Mouse (Mus musculus) layer of hippocampus, adult 9-11 months (tissue): ENCODE data around the gene 4930519P11Rik.
A peak's percentile ranks its signal among the peaks of the same experiment; 100 is the strongest.

ENCODE experiments used
- DNase-seq: peaks from one replicate; pipeline ENCODE4 v3.0.0; 2022

Gene 4930519P11Rik

GRCm38 (mm10) chr2:154632203-154632780 lies 19.1 kb upstream of the 4930519P11Rik start:
- DNase-seq, result no peak

- peak; percentile 33 for DNase-seq
These were observed 17.3 kb upstream of the 4930519P11Rik start for GRCm38 (mm10) chr2:154630531-154630930.

GRCm38 (mm10) chr2:154624137-154624536 lies 10.9 kb upstream of the 4930519P11Rik start:
- DNase-seq, result no peak

GRCm38 (mm10) chr2:154621684-154622083 lies 8.4 kb upstream of the 4930519P11Rik start:
- no peak for DNase-seq

- no peak for DNase-seq
These were observed 3.8 kb upstream of the 4930519P11Rik start for GRCm38 (mm10) chr2:154617061-154617460.

GRCm38 (mm10) chr2:154615674-154616073 lies 2.4 kb upstream of the 4930519P11Rik start:
- DNase-seq, result no peak

GRCm38 (mm10) chr2:154614841-154615576 lies 1.8 kb upstream of the 4930519P11Rik start:
- DNase-seq, result no peak

- DNase-seq, result no peak
These were observed 4.0 kb downstream of the 4930519P11Rik start for GRCm38 (mm10) chr2:154609050-154609767.

- DNase-seq, result no peak
These were observed 6.3 kb downstream of the 4930519P11Rik start for GRCm38 (mm10) chr2:154606965-154607364.

GRCm38 (mm10) chr2:154604156-154604555 lies 9.1 kb downstream of the 4930519P11Rik start:
- DNase-seq, result no peak

- peak; percentile 99 for DNase-seq
These were observed 9.5 kb downstream of the 4930519P11Rik start, which contains the start of gene Pxmp4 for GRCm38 (mm10) chr2:154603638-154604153. Gene Pxmp4 (minus strand): TSS chr2:154603708.

- no peak for DNase-seq
These were observed 10.1 kb downstream of the 4930519P11Rik start for GRCm38 (mm10) chr2:154603007-154603637.

GRCm38 (mm10) chr2:154601324-154601723 lies 11.9 kb downstream of the 4930519P11Rik start:
- no peak for DNase-seq

- no peak for DNase-seq
These were observed 12.7 kb downstream of the 4930519P11Rik start for GRCm38 (mm10) chr2:154600586-154600985.

- DNase-seq, result no peak
These were observed 15.8 kb downstream of the 4930519P11Rik start for GRCm38 (mm10) chr2:154597399-154597798.

GRCm38 (mm10) chr2:154595775-154596174 lies 17.5 kb downstream of the 4930519P11Rik start:
- DNase-seq, result peak; percentile 46

GRCm38 (mm10) chr2:154593025-154593424 lies 20.2 kb downstream of the 4930519P11Rik start:
- DNase-seq, result no peak

- DNase-seq, result no peak
These were observed 22.0 kb downstream of the 4930519P11Rik start for GRCm38 (mm10) chr2:154591239-154591638.

GRCm38 (mm10) chr2:154589051-154589450 lies 24.2 kb downstream of the 4930519P11Rik start:
- no peak for DNase-seq

- DNase-seq, result no peak
These were observed 26.8 kb downstream of the 4930519P11Rik start for GRCm38 (mm10) chr2:154586405-154586804.

- DNase-seq, result no peak
These were observed 28.2 kb downstream of the 4930519P11Rik start for GRCm38 (mm10) chr2:154584931-154585601.
